ENCODE assay signal across 9 mouse cellular contexts in the genomic region with DNA sequence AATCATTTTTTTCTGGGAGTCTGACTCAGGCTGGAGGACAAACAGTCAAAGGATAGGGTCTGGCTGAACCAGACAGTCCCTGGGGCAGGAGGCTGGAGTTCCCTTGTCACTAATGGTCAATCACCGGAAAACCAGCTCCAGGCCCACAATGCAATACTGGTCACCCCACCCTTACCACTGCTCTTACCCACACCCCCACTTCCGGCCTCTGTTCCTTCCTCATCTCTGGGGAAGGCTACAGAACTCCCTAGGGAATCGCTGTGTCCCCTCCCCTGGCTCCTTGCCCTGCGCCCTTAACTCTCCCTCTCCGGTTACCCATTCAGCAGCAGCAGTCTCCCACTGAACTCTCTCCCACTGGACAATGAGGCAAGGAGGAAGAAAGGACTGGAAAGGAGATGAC. TPM values are rescaled to one million over a fixed set of nuclear protein-coding genes. Genes with fewer than 3 reads are reported as not detected.
A peak's percentile ranks its signal among the peaks of the same experiment; 100 is the strongest.
DNase-seq lines count a peak whose midpoint lies in the region; ATAC-seq lines count a peak whose summit lies in the region.
"Had no signal": no experiment of that assay in that cellular context is flagged by ENCODE, and none has a peak within 500 bp of the region (broad histone marks: within the 10 kb centered on the region; RNA-seq: fewer than 3 reads in every experiment).

No protein-coding gene starts in this region.

- H3K4me1 ChIP-seq in heart, embryonic 12.5 days (replicated peaks), result peaks cover 43% of the 10 kb centered on the region
- peaks cover 42% of the 10 kb centered on the region for H3K4me1 ChIP-seq in kidney, embryonic 15.5 days

- peak overlapping the region; percentile 64 for H3K4me2 ChIP-seq in heart, embryonic 12.5 days
- H3K4me2 ChIP-seq in kidney, embryonic 15.5 days, result peak overlapping the region; percentile 52

- H3K27me3 ChIP-seq in heart, embryonic 12.5 days (replicated peaks), result no peaks in the 10 kb centered on the region
- no peaks in the 10 kb centered on the region for H3K27me3 ChIP-seq in kidney, embryonic 15.5 days
- no peaks in the 10 kb centered on the region for H3K27me3 ChIP-seq in splenic B cell, adult 2 months (ENCODE audit: control insufficient read depth, insufficient read depth, low read length, poor library complexity, severe bottlenecking)

- WGBS in heart, embryonic 12.5 days, result 31% methylated on average over 5 of the region's 5 CpGs
- 15% methylated on average over 5 of the region's 5 CpGs for WGBS in kidney, embryonic 15.5 days

- no peaks in the 10 kb centered on the region for H3K36me3 ChIP-seq in heart, embryonic 12.5 days
- no peaks in the 10 kb centered on the region for H3K36me3 ChIP-seq in kidney, embryonic 15.5 days
- H3K36me3 ChIP-seq in splenic B cell, adult 2 months (ENCODE audit: control insufficient read depth, insufficient read depth, low read length, poor library complexity, severe bottlenecking), result no peaks in the 10 kb centered on the region

- DNase-seq in spleen, adult 18-20 months, result peak; percentile 54 to 55
- DNase-seq in spleen, adult 12 weeks (ENCODE audit: low spot score), result no peak
- DNase-seq in lung, postnatal 14 days, result peak; percentile 84
- peak; percentile 52 for DNase-seq in splenic B cell, adult 2 months (ENCODE audit: low read depth, low spot score)

- peak overlapping the region; percentile 29; the same call in 1 of the 2 replicates for H3K9ac ChIP-seq in heart, embryonic 12.5 days
- no peak overlapping the region for H3K9ac ChIP-seq in kidney, embryonic 15.5 days

- H3K9me3 ChIP-seq in heart, embryonic 12.5 days (replicated peaks), result no peaks in the 10 kb centered on the region
- no peaks in the 10 kb centered on the region for H3K9me3 ChIP-seq in kidney, embryonic 15.5 days (replicated peaks)

- peak; percentile 31; the same call in 1 of the 2 replicates for ATAC-seq in common myeloid progenitor, adult 5-6 weeks (replicated peaks; ENCODE audit: low read depth, poor library complexity, severe bottlenecking)
- ATAC-seq in heart, embryonic 12.5 days (ENCODE audit: insufficient number of reproducible peaks, low FRiP score), result no peak; the same call in 1 of the 2 replicates
- peak; percentile 37 for ATAC-seq in kidney, embryonic 15.5 days (replicated peaks; ENCODE audit: low FRiP score)
- ATAC-seq in frontal cortex, adult (ENCODE audit: low TSS enrichment), result no peak

- peak overlapping the region; percentile 90 for H3K27ac ChIP-seq in heart, embryonic 12.5 days (ENCODE audit: poor library complexity, severe bottlenecking)
- H3K27ac ChIP-seq in kidney, embryonic 15.5 days, result peak overlapping the region; percentile 92

- H3K4me3 ChIP-seq in heart, embryonic 12.5 days, result no peak overlapping the region
- H3K4me3 ChIP-seq in kidney, embryonic 15.5 days (replicated peaks), result peak overlapping the region; percentile 30

RNA-seq across cellular contexts. Expression of a gene that starts 4.0 kb away (rescaled TPM):
- 0.41 and 0.63 TPM in 2 replicates for total RNA-seq in common myeloid progenitor, adult 5-6 weeks (2017)
- not detected in 2 replicates for polyA plus RNA-seq in heart, embryonic 12.5 days (2016; fragmentation: Nextera tagmentation; extraction: Ambion mirVana)
- not detected in 2 replicates for polyA plus RNA-seq in kidney, embryonic 15.5 days (2015; fragmentation: Nextera tagmentation; extraction: Ambion mirVana)
- total RNA-seq: left cerebral cortex, postnatal 25 days had no signal

RNA-seq across cellular contexts. Expression of a gene that starts 4.0 kb away (rescaled TPM):
- not detected in 2 replicates for total RNA-seq in common myeloid progenitor, adult 5-6 weeks (2017)
- polyA plus RNA-seq in heart, embryonic 12.5 days (2016; fragmentation: Nextera tagmentation; extraction: Ambion mirVana), result not detected in 2 replicates
- polyA plus RNA-seq in kidney, embryonic 15.5 days (2015; fragmentation: Nextera tagmentation; extraction: Ambion mirVana), result not detected in 2 replicates
- total RNA-seq: left cerebral cortex, postnatal 25 days had no signal

RNA-seq across cellular contexts. Expression of a gene that starts 9.7 kb away (rescaled TPM):
- not detected in 2 replicates for total RNA-seq in common myeloid progenitor, adult 5-6 weeks (2017)
- not detected in 2 replicates for polyA plus RNA-seq in heart, embryonic 12.5 days (2016; fragmentation: Nextera tagmentation; extraction: Ambion mirVana)
- 2.1 and 6.4 TPM in 2 replicates for polyA plus RNA-seq in kidney, embryonic 15.5 days (2015; fragmentation: Nextera tagmentation; extraction: Ambion mirVana)

RNA-seq across cellular contexts. Expression of a gene that starts 26.0 kb away (rescaled TPM):
- 0.09 and 0.15 TPM in 2 replicates for total RNA-seq in common myeloid progenitor, adult 5-6 weeks (2017)
- 2.3 and 2.6 TPM in 2 replicates for polyA plus RNA-seq in heart, embryonic 12.5 days (2016; fragmentation: Nextera tagmentation; extraction: Ambion mirVana)
- polyA plus RNA-seq in kidney, embryonic 15.5 days (2015; fragmentation: Nextera tagmentation; extraction: Ambion mirVana), result 2.7 and 3.2 TPM in 2 replicates

RNA-seq across cellular contexts. Expression of a gene that starts 44.3 kb away (rescaled TPM):
- 0.05 and 0.14 TPM in 2 replicates for total RNA-seq in common myeloid progenitor, adult 5-6 weeks (2017)
- 25.6 and 25.8 TPM in 2 replicates for polyA plus RNA-seq in heart, embryonic 12.5 days (2016; fragmentation: Nextera tagmentation; extraction: Ambion mirVana)
- polyA plus RNA-seq in kidney, embryonic 15.5 days (2015; fragmentation: Nextera tagmentation; extraction: Ambion mirVana), result 21.3 and 21.6 TPM in 2 replicates

Comparison
In these comparisons a context has a peak if more than half of its experiments do, and no peak if none do; other contexts are left out.
1. ATAC-seq: peak in common myeloid progenitor, adult 5-6 weeks (single experiment) and kidney, embryonic 15.5 days (single experiment); none in heart, embryonic 12.5 days (single experiment) and frontal cortex, adult (single experiment).